Mouse (Mus musculus) brain, embryonic 14.5 days (tissue): Measurements from ENCODE around the gene Lrrc49.

Experiments used
- CTCF ChIP-seq: fragments of 200-500 bp; IDR thresholded peaks from 2 replicates; pipeline ENCODE4 v1.5.1; 2012; ENCODE audit warnings: inconsistent platforms, mild to moderate bottlenecking, moderate library complexity, borderline replicate concordance; ENCODE audit not compliant: insufficient read depth, insufficient read length; ENCODE audit errors: extremely low read depth
- POLR2A ChIP-seq: fragments of 200-500 bp; IDR thresholded peaks from 2 replicates; pipeline ENCODE4 v1.6.1; 2012; ENCODE audit warnings: mild to moderate bottlenecking, inconsistent platforms, borderline replicate concordance; ENCODE audit not compliant: poor library complexity, insufficient read depth, insufficient read length, severe bottlenecking; ENCODE audit errors: extremely low read depth

- no peak for TF ChIP-seq POLR2A
- TF ChIP-seq CTCF: no peak
Observed at GRCm38 (mm10) chr9:60724968-60725367, 37.0 kb upstream of the Lrrc49 start.
